Mouse (Mus musculus): ENCODE results near the gene Ctnna2. TPM values are rescaled to one million over a fixed set of nuclear protein-coding genes. Genes with fewer than 3 reads are reported as not detected.

The Ctnna2 gene
- total RNA-seq, 2 experiments from 2014 or later = 178 TPM

GRCm38 (mm10) chr6:77209183-77209582 is 770.3 kb downstream of the Ctnna2 start:
- intact Hi-C loops (cut with DNase I) = no loop called here
- DNase-seq = peak; percentile 20

GRCm38 (mm10) chr6:77199375-77199774 is 780.1 kb downstream of the Ctnna2 start:
- no peak for DNase-seq
- intact Hi-C loops (cut with DNase I) = no loop called here

- DNase-seq = no peak
- intact Hi-C loops (cut with DNase I) = no loop called here
These were observed 782.8 kb downstream of the Ctnna2 start for GRCm38 (mm10) chr6:77196650-77197049.

- intact Hi-C loops (cut with DNase I) = no loop called here
- no peak for DNase-seq
These were observed 787.9 kb downstream of the Ctnna2 start for GRCm38 (mm10) chr6:77191635-77192034.

- intact Hi-C loops (cut with DNase I) = no loop called here
- DNase-seq = no peak
These were observed 790.9 kb downstream of the Ctnna2 start for GRCm38 (mm10) chr6:77188628-77189027.

- intact Hi-C loops (cut with DNase I) = no loop called here
- DNase-seq = no peak
These were observed 793.7 kb downstream of the Ctnna2 start for GRCm38 (mm10) chr6:77185751-77186150.

- no peak for DNase-seq
- intact Hi-C loops (cut with DNase I) = no loop called here
These were observed 794.6 kb downstream of the Ctnna2 start for GRCm38 (mm10) chr6:77184896-77185295.

- intact Hi-C loops (cut with DNase I) = no loop called here
- DNase-seq = no peak
These were observed 803.7 kb downstream of the Ctnna2 start for GRCm38 (mm10) chr6:77175764-77176163.

GRCm38 (mm10) chr6:77157028-77157427 is 822.5 kb downstream of the Ctnna2 start:
- intact Hi-C loops (cut with DNase I) = no loop called here
- no peak for DNase-seq

GRCm38 (mm10) chr6:77139306-77139920 is 840.1 kb downstream of the Ctnna2 start:
- no peak for DNase-seq
- intact Hi-C loops (cut with DNase I) = no loop called here

- intact Hi-C loops (cut with DNase I) = no loop called here
- no peak for DNase-seq
These were observed 858.6 kb downstream of the Ctnna2 start for GRCm38 (mm10) chr6:77120926-77121325.

- peak; percentile 10 for DNase-seq
- intact Hi-C loops (cut with DNase I) = no loop called here
These were observed 859.0 kb downstream of the Ctnna2 start for GRCm38 (mm10) chr6:77120510-77120909.

GRCm38 (mm10) chr6:77109095-77109945 is 870.2 kb downstream of the Ctnna2 start:
- DNase-seq = no peak

GRCm38 (mm10) chr6:77101047-77101446 is 878.5 kb downstream of the Ctnna2 start:
- intact Hi-C loops (cut with DNase I) = no loop called here
- peak; percentile 37 for DNase-seq

More at GRCm38 (mm10) chr6:77109095-77109945, 870.2 kb downstream of the Ctnna2 start:
- intact Hi-C loops (cut with DNase I) = loop anchor here (1.0 kb wide), 1 partner anchor 16 kb away; no protein-coding TSS in a partner anchor

- intact Hi-C loops (cut with DNase I) = no loop called here
- DNase-seq = no peak
These were observed 881.0 kb downstream of the Ctnna2 start for GRCm38 (mm10) chr6:77098540-77098939.

- intact Hi-C loops (cut with DNase I) = no loop called here
- peak; percentile 98 for DNase-seq
These were observed 903.8 kb downstream of the Ctnna2 start for GRCm38 (mm10) chr6:77075396-77076376.

GRCm38 (mm10) chr6:77069595-77069994 is 909.9 kb downstream of the Ctnna2 start:
- intact Hi-C loops (cut with DNase I) = no loop called here
- no peak for DNase-seq

GRCm38 (mm10) chr6:77050690-77051089 is 928.8 kb downstream of the Ctnna2 start:
- intact Hi-C loops (cut with DNase I) = no loop called here
- DNase-seq = peak; percentile 34

- intact Hi-C loops (cut with DNase I) = no loop called here
- no peak for DNase-seq
These were observed 929.3 kb downstream of the Ctnna2 start for GRCm38 (mm10) chr6:77050193-77050592.

- intact Hi-C loops (cut with DNase I) = no loop called here
- no peak for DNase-seq
These were observed 931.9 kb downstream of the Ctnna2 start for GRCm38 (mm10) chr6:77047568-77047967.

GRCm38 (mm10) chr6:77025066-77025465 is 954.4 kb downstream of the Ctnna2 start:
- DNase-seq = no peak
- intact Hi-C loops (cut with DNase I) = no loop called here
